Mouse (Mus musculus) R1 (cell line): ENCODE data around the gene Zfp189.
"Not testable (repeated sequence)": the region's sequence is repeated elsewhere in the genome, so short reads cannot be mapped to it uniquely, and the experiment has no call there.

Experiments
- DNase-seq: peaks from one replicate; pipeline ENCODE4 v3.0.0-alpha.2; 2018; ENCODE audit warnings: low read depth, low spot score

The Zfp189 gene

DNA sequence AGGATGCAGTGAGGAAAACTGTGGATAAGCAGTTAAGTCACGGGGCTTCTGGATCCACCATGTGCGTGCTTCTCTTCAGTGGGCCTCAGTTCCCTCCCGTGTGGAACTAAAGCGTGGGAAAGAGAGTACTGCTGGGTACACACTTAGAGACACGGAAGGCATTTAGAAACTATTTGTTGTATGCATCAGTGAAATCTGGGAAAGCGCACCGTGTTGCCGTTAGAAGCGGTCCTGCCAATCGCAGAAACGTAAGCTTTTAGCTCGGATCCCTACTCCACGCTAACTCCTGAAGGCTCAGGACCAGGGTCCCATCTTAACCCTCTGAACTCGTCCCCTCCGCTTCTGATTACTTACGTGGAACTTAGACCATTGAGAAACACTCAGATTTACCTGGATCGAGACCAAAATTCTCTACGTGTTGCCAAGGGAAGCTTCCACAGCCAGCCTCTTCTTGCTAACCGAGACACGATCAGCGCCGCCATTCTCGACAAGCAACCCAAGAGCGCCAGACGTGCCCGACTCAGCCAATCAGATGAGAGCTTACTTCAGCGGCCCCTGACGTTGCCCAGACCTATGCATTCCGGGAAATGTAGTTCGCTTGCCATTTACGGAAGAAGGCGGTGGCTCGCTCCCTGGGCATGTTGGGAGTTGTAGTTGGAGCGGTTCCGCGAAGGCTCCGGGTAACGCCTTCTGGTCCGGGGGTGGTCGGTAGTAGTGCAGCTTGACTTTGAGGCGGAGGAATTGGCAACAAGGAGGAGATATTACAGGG lies at the start of gene Zfp189, which contains the start of gene Mrpl50:
TSS of gene Zfp189 (plus strand) at position 605 of the 769 bp plus-strand sequence.
TSS of gene Mrpl50 (minus strand) at position 522 of the 769 bp plus-strand sequence.
- DNase-seq: peak; percentile 98

- no peak for DNase-seq
Observed at GRCm38 (mm10) chr4:49473435-49474100, 47.4 kb upstream of the Zfp189 start, which contains the start of gene Acnat1. Acnat1 (minus strand) TSS chr4:49473912.

DNA sequence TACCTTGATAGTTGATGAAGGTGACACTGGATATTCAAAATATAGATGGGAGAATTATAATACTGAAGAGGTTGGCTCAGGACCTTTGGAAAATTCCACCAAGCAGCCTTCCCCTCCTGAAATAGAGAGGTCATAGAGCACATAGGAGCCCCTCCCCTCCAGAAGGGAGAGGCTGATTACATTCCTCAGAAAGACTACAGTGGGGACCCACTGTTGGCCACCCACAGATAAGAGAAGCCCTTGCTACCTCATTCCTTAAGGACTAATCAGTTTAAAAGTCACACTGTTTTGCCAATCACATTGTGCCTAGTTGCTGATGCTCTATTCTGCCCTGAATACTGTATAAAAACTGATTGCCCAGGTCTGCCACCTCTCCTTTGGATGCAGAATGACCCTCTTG lies 46.4 kb upstream of the Zfp189 start:
- no peak for DNase-seq

DNA sequence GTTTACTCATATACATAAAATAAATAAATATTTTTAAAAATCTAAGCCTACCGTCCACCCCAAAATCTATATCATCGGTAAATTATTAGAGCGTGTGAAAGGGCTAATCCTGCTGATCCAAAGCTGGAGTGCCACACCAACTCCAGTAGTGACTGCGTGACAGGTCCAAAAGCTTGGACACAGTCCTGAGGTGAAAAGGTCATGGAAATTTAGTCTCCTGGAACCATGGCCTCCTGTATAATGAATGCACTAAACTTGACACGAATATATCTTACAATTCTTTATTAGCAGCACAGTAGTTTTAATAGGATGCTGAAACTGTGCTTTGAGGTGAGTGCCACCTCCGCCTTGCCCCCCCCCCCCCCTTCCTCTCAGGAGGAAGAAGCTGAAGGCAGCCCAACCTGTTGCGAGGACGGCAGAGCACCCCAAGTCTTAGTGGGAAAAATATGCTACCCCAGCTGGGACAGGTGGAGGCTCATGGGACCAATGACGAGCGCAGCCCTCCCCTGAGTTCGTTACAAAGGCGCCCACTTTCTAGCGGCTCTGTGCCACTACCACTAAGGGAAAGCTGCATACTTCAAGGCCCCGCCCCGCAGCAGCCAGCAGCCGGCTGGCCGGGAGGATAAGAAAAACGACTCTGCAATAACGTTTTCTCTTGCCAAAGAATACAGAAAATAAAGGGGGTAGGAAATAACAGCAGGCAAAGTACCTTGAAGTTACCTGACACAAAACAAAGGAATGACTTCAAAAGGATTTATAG lies 42.7 kb upstream of the Zfp189 start:
- peak; percentile 13 for DNase-seq

DNA sequence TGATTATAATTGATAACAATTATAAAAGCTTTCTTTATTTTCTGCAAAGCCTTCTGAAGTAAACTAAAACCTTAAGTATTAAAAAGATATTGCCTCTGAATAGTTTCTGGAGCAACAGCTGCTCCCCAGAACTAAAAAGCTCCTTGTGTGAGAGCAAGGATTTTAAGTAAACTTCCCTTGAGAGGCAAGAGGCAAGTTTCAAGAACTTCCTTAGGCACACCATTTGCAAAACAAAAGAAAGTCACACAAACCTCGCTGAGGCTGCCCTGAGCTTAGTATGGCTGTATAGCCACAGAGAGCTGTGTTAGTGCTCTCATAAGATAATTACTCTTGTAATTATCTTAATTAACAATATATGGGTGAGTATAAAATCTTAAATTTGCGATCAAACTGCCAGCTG lies 41.9 kb upstream of the Zfp189 start:
- peak; percentile 50 for DNase-seq

DNA sequence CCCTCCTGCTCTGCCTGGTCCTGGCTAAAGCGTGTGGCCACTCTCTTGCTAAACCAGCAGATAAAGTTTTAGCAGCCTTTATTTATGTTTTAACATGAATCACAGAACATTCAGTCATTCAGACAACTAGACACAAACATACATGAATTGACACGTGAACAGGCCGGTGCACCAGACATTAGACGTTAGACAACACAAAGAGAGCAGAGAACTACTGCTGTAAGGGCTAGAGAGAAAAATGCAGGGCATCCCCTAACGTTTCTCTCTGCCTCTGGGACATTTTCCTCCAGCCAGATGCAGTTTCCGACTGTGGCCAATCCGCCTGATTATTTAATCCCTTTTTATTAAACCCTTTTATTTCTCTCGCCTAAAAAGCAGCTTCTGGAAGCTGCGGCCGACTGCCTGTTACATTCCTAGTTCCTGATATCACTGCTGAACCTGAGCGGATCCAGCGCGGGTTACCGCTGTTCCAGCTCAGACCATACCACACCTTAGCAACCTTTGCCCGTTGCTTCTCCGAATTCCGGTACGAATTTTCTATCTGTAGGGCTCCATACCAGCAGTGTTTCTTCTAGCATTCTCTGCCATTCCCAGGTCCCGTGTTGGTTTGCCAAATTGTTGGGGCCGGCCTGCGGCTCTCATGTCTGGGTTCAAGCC lies 40.7 kb upstream of the Zfp189 start:
- peak; percentile 18 for DNase-seq

DNA sequence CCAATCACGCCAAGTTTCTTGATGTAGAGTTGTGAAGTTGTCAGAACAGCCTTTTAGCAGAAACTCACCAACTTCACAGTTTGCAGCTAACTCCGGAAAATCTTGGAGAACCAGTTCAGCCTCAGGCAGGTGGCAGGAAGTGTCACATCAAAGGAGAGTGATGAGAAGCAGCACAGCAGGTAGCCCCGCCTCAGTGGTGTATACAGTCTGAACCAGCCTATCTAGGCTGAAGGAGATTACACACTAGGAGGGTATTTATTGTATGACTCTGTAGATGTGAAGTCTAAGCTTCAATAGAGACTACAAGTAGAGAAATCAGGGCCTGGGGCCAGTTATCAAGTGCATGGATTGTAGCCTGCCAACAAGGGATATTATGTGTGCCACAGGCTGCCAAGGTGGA lies 40.1 kb upstream of the Zfp189 start:
- peak; percentile 24 for DNase-seq

DNA sequence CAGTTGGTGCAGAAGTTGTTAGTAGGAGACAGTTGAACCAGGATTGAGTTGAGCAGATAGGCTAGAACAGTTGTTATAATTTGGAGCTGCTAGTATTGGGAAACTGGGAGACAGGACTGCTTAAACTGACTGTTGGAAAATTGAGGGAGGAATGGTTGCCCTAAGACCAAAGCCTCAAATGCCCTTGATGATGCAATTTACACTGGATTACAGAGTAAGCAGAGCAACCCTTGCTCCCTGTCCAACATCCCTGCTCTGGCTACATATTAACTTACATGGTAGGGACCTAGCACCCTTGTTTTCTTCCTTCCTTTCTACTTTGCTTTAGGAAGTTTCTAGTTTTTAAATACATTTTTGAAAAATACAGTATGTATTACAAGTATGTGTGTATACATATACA lies 35.5 kb upstream of the Zfp189 start:
- no peak for DNase-seq

GRCm38 (mm10) chr4:49485934-49486650 lies 34.9 kb upstream of the Zfp189 start:
- not testable (repeated sequence) for DNase-seq

DNA sequence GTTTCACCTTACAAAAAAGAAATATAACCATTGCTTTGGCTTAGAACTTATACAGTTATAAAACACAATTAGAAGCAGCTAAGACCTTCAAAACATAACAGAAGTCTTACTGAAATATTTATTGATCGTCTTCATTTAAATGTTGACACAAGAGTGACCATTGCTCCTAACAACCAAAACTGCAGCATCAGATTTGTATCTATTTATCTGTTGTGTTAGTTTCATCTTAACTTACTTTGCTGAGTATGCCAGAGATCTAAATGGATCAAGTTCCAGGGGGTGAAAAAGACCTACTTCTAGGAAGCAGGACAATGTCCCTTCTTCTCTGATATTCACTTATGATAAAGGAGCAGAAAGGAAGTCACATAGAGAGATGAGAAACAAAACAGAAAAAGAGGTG lies 17.4 kb upstream of the Zfp189 start:
- DNase-seq: no peak

GRCm38 (mm10) chr4:49506386-49506785 lies 14.6 kb upstream of the Zfp189 start, which contains the start of gene Baat:
Baat (minus strand) TSS chr4:49506557.
- no peak for DNase-seq

DNA sequence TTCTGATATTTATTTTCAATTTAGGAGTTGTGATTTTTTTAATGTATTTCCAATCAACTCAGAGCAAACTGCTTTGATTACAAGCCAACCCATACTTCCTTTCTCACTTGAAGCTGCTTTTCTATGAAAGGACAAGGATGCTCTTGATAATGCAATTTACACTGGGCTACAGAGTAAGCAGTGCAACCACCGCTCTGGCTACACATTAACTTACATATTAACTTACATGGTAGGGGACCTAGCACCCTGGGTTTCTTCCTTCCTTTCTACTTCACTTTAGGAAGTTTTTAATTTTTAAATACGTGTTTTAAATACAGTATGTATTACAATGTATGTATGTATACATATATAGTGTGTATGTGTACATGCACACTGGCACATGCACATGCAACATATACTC lies 11.8 kb upstream of the Zfp189 start:
- DNase-seq: no peak

DNA sequence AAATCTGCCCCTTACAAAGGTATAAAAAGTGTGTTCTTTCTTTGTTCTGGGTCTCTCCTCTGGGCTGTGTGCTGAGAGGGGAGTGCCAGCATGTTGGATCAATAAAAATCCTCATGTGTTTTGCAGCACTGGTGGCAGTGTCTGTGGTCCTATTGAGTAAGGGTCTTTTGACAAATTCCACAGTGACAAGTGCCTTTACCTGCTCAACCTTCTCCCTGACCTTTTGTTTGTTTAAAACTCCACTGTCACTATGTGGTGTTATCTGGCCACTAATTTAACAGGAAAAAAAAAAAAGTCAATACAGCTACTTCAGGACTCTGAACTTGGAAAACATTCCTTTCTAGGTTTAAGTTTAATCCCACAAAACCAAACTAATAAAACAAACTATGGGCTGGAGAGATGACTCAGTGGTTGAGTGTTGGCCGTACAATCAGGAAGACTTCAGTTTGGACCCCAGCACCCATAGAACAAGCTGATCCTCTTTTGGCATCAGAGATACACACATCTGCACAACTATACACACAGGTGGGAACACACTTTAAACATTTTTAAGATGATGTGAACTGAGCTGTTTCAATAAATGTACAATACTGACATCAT lies 10.6 kb upstream of the Zfp189 start:
- not testable (repeated sequence) for DNase-seq

DNA sequence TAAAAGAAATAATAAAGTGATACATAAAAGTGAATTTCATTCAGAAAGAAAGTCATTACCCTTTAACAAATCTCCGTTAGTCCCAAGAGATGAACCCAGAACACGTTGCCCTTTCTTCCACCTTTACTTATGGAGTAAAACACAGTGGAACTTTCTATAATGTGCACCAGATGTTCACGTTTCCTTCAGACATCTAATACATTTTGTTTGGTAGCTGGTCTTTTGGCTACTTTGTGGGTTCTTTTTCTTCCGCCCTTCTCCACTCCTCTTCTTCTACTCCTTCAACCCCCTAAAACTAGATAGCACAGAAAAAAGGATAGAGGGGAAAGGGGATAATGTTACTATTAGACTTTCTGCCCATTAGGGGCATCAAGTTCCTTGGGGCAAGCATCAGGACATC lies 8.3 kb upstream of the Zfp189 start:
- DNase-seq: no peak

DNA sequence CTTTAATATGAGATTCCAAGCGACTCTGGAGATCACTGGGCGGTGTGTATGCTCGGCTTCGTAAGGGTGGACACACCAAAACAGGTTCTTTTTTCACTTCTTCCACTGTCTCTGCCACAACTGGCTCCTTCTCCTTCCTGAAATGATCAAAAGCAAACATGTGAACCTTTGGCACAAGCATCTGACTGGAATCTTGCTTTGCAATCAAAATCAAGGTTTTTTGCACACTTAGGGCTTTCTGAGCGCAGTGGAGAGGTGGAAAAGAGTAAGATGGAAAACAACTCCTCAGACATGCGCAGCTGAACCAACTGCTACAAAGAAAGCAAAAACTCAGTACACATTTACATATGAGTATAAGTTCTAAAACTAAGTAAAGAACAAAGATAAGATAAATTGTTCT lies 6.5 kb upstream of the Zfp189 start:
- DNase-seq: no peak

DNA sequence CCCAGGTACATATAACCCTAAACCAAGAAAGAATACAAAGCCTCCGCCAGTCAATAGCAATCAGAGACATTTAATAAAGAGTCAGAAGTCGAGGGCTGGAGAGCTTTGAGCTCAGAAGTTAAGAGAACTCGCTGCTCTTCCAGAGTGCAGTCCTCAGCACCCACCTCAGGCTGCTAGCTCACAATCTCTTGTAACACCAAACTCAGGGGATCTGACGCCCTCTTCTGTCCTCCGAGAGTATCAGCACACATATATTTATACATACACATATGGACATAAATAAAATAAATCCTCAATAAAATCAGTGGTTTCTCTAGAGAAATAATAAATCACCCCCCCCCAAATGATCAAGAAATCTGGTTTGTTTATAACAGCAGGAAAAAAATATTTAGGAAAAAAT lies 1.5 kb upstream of the Zfp189 start:
- DNase-seq: peak; percentile 80

DNA sequence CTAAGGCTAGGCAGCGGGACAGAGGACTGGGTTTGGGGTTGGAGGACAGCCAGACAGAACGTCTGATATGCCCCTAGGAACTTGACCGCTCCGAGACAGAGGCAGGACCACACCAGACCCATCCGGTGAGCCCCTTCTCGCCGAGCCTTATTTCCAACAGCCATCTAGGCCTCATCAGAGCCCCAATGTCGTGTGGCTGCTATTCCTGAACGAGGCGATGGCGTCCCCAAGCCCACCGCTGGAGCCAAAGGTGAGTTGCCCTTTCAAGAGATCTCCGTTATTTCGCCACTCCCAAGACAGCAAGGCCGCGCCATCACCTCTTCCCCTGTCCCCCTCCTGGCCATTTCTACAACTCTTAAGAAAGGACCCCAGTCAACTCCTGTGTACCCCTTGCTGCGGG lies 370 bp downstream of the Zfp189 start:
- DNase-seq: no peak

DNA sequence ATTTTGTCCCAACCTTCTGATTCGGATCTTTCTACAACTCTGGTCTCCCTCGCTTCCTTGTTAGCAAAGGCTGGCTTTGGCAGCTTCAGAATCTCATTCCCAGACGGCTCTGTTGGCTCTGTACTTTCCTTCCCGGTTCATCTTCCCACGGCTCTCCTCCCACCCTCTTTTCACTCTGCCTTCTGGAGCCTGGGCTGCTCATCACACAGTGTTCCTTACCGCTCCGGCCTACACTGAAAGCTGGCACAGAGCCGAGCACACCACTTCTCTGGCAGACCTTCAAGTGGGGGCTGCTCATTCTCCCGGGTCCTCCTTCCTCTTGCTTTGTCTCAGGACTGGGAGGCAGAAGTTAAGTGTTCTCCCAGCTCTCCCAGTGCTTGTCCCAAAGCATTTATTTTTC lies 1.6 kb downstream of the Zfp189 start:
- DNase-seq: no peak

DNA sequence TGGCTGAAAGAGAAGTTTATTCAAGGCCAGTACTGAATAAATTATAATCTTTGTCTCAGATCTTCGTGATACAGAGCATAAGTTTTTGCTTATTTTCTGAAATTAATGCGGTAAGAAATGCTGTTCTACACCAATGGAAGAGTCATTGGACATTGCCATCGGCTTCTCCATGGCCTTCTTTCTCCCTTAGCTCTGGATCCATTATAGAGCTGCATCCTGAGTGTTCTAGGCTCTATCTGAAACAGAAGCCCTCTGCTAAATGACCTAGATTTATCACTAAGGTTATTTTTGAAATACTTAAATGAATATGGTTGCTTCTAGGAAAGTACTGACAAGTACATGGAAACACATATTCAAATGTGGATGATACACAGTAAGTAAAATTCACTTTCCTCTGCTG lies 14.1 kb downstream of the Zfp189 start:
- no peak for DNase-seq

GRCm38 (mm10) chr4:49535675-49536294 lies 14.8 kb downstream of the Zfp189 start:
- no peak for DNase-seq
